ENCODE assay signal across 19 mouse cellular contexts in the genomic region with DNA sequence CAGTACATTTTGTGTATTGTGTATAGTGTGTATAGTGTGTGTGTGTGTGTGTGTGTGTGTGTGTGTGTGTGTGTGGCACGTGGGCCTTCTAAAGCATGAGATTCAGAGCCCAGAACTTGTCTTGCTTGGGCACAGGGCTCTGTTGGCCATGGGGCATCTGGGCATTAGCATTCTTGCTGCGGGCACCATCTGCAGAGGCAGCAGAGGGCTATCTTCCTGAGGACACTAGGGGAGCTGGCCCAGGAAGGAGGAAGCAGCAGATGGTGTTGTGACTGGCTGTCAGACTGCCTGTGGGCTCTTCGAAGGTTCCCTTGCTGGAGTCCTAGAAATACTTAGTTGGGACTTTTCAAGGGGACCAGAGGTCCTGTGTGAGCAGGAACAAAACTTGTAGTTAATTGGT.
A peak's percentile ranks its signal among the peaks of the same experiment; 100 is the strongest.
DNase-seq lines count a peak whose midpoint lies in the region; ATAC-seq lines count a peak whose summit lies in the region.
"Had no signal": no experiment of that assay in that cellular context is flagged by ENCODE, and none has a peak within 500 bp of the region (broad histone marks: within the 10 kb centered on the region; RNA-seq: fewer than 3 reads in every experiment).

No protein-coding gene starts in this region.

- H3K4me3 ChIP-seq in forebrain, embryonic 11.5 days (ENCODE audit: low read depth, low read length), result no peak overlapping the region
- H3K4me3 ChIP-seq in forebrain, embryonic 10.5 days, result no peak overlapping the region
- H3K4me3 ChIP-seq in forebrain, embryonic 16.5 days (replicated peaks; ENCODE audit: low read length), result no peak overlapping the region
- no peak overlapping the region for H3K4me3 ChIP-seq in intestine, embryonic 16.5 days (ENCODE audit: low read length)
- H3K4me3 ChIP-seq: embryonic facial prominence, embryonic 15.5 days; heart, embryonic 10.5 days; limb, embryonic 12.5 days had no signal

- no peaks in the 10 kb centered on the region for H3K27me3 ChIP-seq in forebrain, embryonic 11.5 days (ENCODE audit: control insufficient read depth, insufficient read depth, low read length)
- H3K27me3 ChIP-seq in forebrain, embryonic 10.5 days (ENCODE audit: poor library complexity, severe bottlenecking), result no peaks in the 10 kb centered on the region
- no peaks in the 10 kb centered on the region for H3K27me3 ChIP-seq in forebrain, embryonic 16.5 days (replicated peaks; ENCODE audit: control insufficient read depth, insufficient read depth, low read length)
- H3K27me3 ChIP-seq in intestine, embryonic 16.5 days (replicated peaks; ENCODE audit: control insufficient read depth, insufficient read depth, low read length), result no peaks in the 10 kb centered on the region
- H3K27me3 ChIP-seq: CH12.LX; embryonic facial prominence, embryonic 15.5 days; limb, embryonic 12.5 days had no signal

- no peak overlapping the region for H3K9ac ChIP-seq in forebrain, embryonic 11.5 days (ENCODE audit: low read length)
- H3K9ac ChIP-seq in forebrain, embryonic 16.5 days (replicated peaks; ENCODE audit: low read depth, low read length), result no peak overlapping the region
- H3K9ac ChIP-seq in intestine, embryonic 16.5 days (ENCODE audit: low read depth, low read length), result no peak overlapping the region
- H3K9ac ChIP-seq: embryonic facial prominence, embryonic 15.5 days; limb, embryonic 12.5 days; liver, postnatal 0 days had no signal

- no peaks in the 10 kb centered on the region for H3K36me3 ChIP-seq in forebrain, embryonic 11.5 days (ENCODE audit: control insufficient read depth, insufficient read depth, low read length)
- H3K36me3 ChIP-seq in forebrain, embryonic 10.5 days (replicated peaks), result no peaks in the 10 kb centered on the region
- no peaks in the 10 kb centered on the region for H3K36me3 ChIP-seq in forebrain, embryonic 16.5 days (ENCODE audit: control insufficient read depth, insufficient read depth)
- no peaks in the 10 kb centered on the region for H3K36me3 ChIP-seq in intestine, embryonic 16.5 days (ENCODE audit: control insufficient read depth, insufficient read depth, low read length)
- H3K36me3 ChIP-seq: embryonic facial prominence, embryonic 15.5 days; heart, embryonic 10.5 days; limb, embryonic 12.5 days had no signal

- H3K9me3 ChIP-seq in forebrain, embryonic 11.5 days (ENCODE audit: control insufficient read depth, low read length), result no peaks in the 10 kb centered on the region
- no peaks in the 10 kb centered on the region for H3K9me3 ChIP-seq in forebrain, embryonic 10.5 days
- H3K9me3 ChIP-seq in forebrain, embryonic 16.5 days (ENCODE audit: control insufficient read depth, low read length), result no peaks in the 10 kb centered on the region
- H3K9me3 ChIP-seq in intestine, embryonic 16.5 days (ENCODE audit: control insufficient read depth, low read length), result no peaks in the 10 kb centered on the region
- H3K9me3 ChIP-seq: embryonic facial prominence, embryonic 15.5 days; heart, embryonic 10.5 days; limb, embryonic 12.5 days had no signal

- no peak for DNase-seq in forebrain, embryonic 11.5 days (ENCODE audit: low spot score)
- DNase-seq in forebrain, embryonic 10.5 days (ENCODE audit: extremely low spot score, low spot score), result no peak
- DNase-seq in right cerebral cortex, postnatal 10 days (ENCODE audit: low spot score in 2 of 2), result peak; percentile 47 to 63
- DNase-seq in right cerebral cortex, postnatal 36 days (ENCODE audit: low spot score in 2 of 2), result no peak
- DNase-seq in ovary, adult 18-20 months (ENCODE audit: low spot score), result no peak
- DNase-seq in left cerebral cortex, adult 11 months (ENCODE audit: low spot score), result no peak
- DNase-seq: heart, postnatal 4 days; kidney, adult 2 months; kidney, postnatal 4 days; layer of hippocampus, postnatal 36 days; liver, postnatal 0 days; lung, postnatal 4 days; right cerebral cortex, postnatal 14 days had no signal

- peak; percentile 59 for ATAC-seq in forebrain, embryonic 11.5 days (replicated peaks; ENCODE audit: low FRiP score)
- ATAC-seq in forebrain, embryonic 16.5 days, result peak; percentile 78
- ATAC-seq in intestine, embryonic 16.5 days, result no peak
- ATAC-seq: liver, postnatal 0 days had no signal

- WGBS in forebrain, embryonic 11.5 days, result 69% methylated on average over 3 of the region's 3 CpGs
- WGBS in forebrain, embryonic 10.5 days, result 77% methylated on average over 3 of the region's 3 CpGs
- WGBS in forebrain, embryonic 16.5 days, result 56% methylated on average over 3 of the region's 3 CpGs
- 84% methylated on average over 3 of the region's 3 CpGs for WGBS in intestine, embryonic 16.5 days

- H3K4me1 ChIP-seq in forebrain, embryonic 11.5 days (replicated peaks; ENCODE audit: control insufficient read depth, insufficient read depth, low read length), result no peaks in the 10 kb centered on the region
- 0 out of 2 replicates have a peak, but pooled peaks cover 4% of the 10 kb centered on the region for H3K4me1 ChIP-seq in forebrain, embryonic 10.5 days
- peaks cover 22% of the 10 kb centered on the region for H3K4me1 ChIP-seq in forebrain, embryonic 16.5 days (replicated peaks; ENCODE audit: control insufficient read depth, insufficient read depth, low read length)
- no peaks in the 10 kb centered on the region for H3K4me1 ChIP-seq in intestine, embryonic 16.5 days (ENCODE audit: control insufficient read depth, insufficient read depth, low read length)
- H3K4me1 ChIP-seq: limb, embryonic 12.5 days had no signal

- no peak overlapping the region for H3K27ac ChIP-seq in forebrain, embryonic 11.5 days (ENCODE audit: low read depth, low read length)
- H3K27ac ChIP-seq in forebrain, embryonic 10.5 days, result no peak overlapping the region
- H3K27ac ChIP-seq in forebrain, embryonic 16.5 days (ENCODE audit: low read length), result peak overlapping the region; percentile 60
- H3K27ac ChIP-seq in intestine, embryonic 16.5 days (ENCODE audit: low read length), result no peak overlapping the region
- H3K27ac ChIP-seq: embryonic facial prominence, embryonic 15.5 days; heart, embryonic 10.5 days; limb, embryonic 12.5 days had no signal

- no peak overlapping the region for H3K4me2 ChIP-seq in forebrain, embryonic 11.5 days (ENCODE audit: low read depth, low read length, severe bottlenecking)
- no peak overlapping the region for H3K4me2 ChIP-seq in forebrain, embryonic 16.5 days (ENCODE audit: low read length)
- H3K4me2 ChIP-seq in intestine, embryonic 16.5 days (ENCODE audit: low read depth, low read length), result no peak overlapping the region
- H3K4me2 ChIP-seq: embryonic facial prominence, embryonic 15.5 days; limb, embryonic 12.5 days had no signal

Comparison
In these comparisons a context has a peak if more than half of its experiments do, and no peak if none do; other contexts are left out.
1. DNase-seq: peak in right cerebral cortex, postnatal 10 days (2 of 2); none in forebrain, embryonic 11.5 days (single experiment), forebrain, embryonic 10.5 days (single experiment), right cerebral cortex, postnatal 36 days (0 of 2), ovary, adult 18-20 months (single experiment) and left cerebral cortex, adult 11 months (single experiment).